Mouse (Mus musculus): ENCODE measurements around the gene Tnks1bp1. TPM values are rescaled to one million over a fixed set of nuclear protein-coding genes. Genes with fewer than 3 reads are reported as not detected.

The Tnks1bp1 gene
- polyA plus RNA-seq, 1 experiment, result 118 TPM

- Histone ChIP-seq H3K4me3 (ENCODE audit: insufficient read depth, low read length) (no peak overlapping the region), H3K27ac (ENCODE audit: insufficient read depth, low read length) (no peak overlapping the region), H3K4me1 (ENCODE audit: control insufficient read depth, insufficient read depth, low read length) (peaks cover 10% of the 10 kb centered on the region; the same call in 1 of the 2 replicates)
- TF ChIP-seq POLR2A (IDR thresholded peaks at IDR 0.05; ENCODE audit: low read depth, low read length) (no peak), CTCF (IDR thresholded peaks at IDR 0.05; ENCODE audit: borderline replicate concordance, insufficient read depth, low read length) (no peak)
Measured at GRCm38 (mm10) chr2:85070086-85070485, 22.3 kb downstream of the Tnks1bp1 start.

GRCm38 (mm10) chr2:85071921-85072320 is 24.1 kb downstream of the Tnks1bp1 start:
- Histone ChIP-seq H3K4me1 (ENCODE audit: control insufficient read depth, insufficient read depth, low read length) (0 out of 2 replicates have a peak, but pooled peaks cover 5% of the 10 kb centered on the region), H3K27ac (ENCODE audit: insufficient read depth, low read length) (no peak overlapping the region), H3K4me3 (ENCODE audit: insufficient read depth, low read length) (no peak overlapping the region)
- no peak for TF ChIP-seq POLR2A (IDR thresholded peaks at IDR 0.05; ENCODE audit: low read depth, low read length)
- no peak for TF ChIP-seq CTCF (IDR thresholded peaks at IDR 0.05; ENCODE audit: borderline replicate concordance, insufficient read depth, low read length)

- Histone ChIP-seq H3K27ac (ENCODE audit: insufficient read depth, low read length) (no peak overlapping the region), H3K4me1 (ENCODE audit: control insufficient read depth, insufficient read depth, low read length) (no peaks in the 10 kb centered on the region), H3K4me3 (ENCODE audit: insufficient read depth, low read length) (no peak overlapping the region)
- TF ChIP-seq POLR2A (IDR thresholded peaks at IDR 0.05; ENCODE audit: low read depth, low read length) (no peak), CTCF (IDR thresholded peaks at IDR 0.05; ENCODE audit: borderline replicate concordance, insufficient read depth, low read length) (no peak)
Measured at GRCm38 (mm10) chr2:85073751-85074150, 25.9 kb downstream of the Tnks1bp1 start.

- Histone ChIP-seq H3K27ac (ENCODE audit: insufficient read depth, low read length) (no peak overlapping the region), H3K4me3 (ENCODE audit: insufficient read depth, low read length) (no peak overlapping the region), H3K4me1 (ENCODE audit: control insufficient read depth, insufficient read depth, low read length) (no peaks in the 10 kb centered on the region)
- no peak for TF ChIP-seq CTCF (IDR thresholded peaks at IDR 0.05; ENCODE audit: borderline replicate concordance, insufficient read depth, low read length)
- TF ChIP-seq POLR2A (IDR thresholded peaks at IDR 0.05; ENCODE audit: low read depth, low read length), result no peak
Measured at GRCm38 (mm10) chr2:85088716-85089646, 41.2 kb downstream of the Tnks1bp1 start.

GRCm38 (mm10) chr2:85091325-85091724 is 43.5 kb downstream of the Tnks1bp1 start:
- Histone ChIP-seq H3K27ac (ENCODE audit: insufficient read depth, low read length) (no peak overlapping the region), H3K4me1 (ENCODE audit: control insufficient read depth, insufficient read depth, low read length) (no peaks in the 10 kb centered on the region), H3K4me3 (ENCODE audit: insufficient read depth, low read length) (no peak overlapping the region)
- TF ChIP-seq CTCF (IDR thresholded peaks at IDR 0.05; ENCODE audit: borderline replicate concordance, insufficient read depth, low read length) (no peak), POLR2A (IDR thresholded peaks at IDR 0.05; ENCODE audit: low read depth, low read length) (no peak)

GRCm38 (mm10) chr2:85093376-85093775 is 45.6 kb downstream of the Tnks1bp1 start:
- peaks cover 1% of the 10 kb centered on the region; the same call in 1 of the 2 replicates for H3K4me1 ChIP-seq (ENCODE audit: control insufficient read depth, insufficient read depth, low read length)
- TF ChIP-seq CTCF (IDR thresholded peaks at IDR 0.05; ENCODE audit: borderline replicate concordance, insufficient read depth, low read length), result no peak
- no peak for TF ChIP-seq POLR2A (IDR thresholded peaks at IDR 0.05; ENCODE audit: low read depth, low read length)
- H3K4me3 ChIP-seq (ENCODE audit: insufficient read depth, low read length), result no peak overlapping the region
- H3K27ac ChIP-seq (ENCODE audit: insufficient read depth, low read length), result no peak overlapping the region

GRCm38 (mm10) chr2:85095906-85096305 is 48.1 kb downstream of the Tnks1bp1 start:
- H3K27ac ChIP-seq (ENCODE audit: insufficient read depth, low read length), result no peak overlapping the region
- TF ChIP-seq POLR2A (IDR thresholded peaks at IDR 0.05; ENCODE audit: low read depth, low read length) (no peak), CTCF (IDR thresholded peaks at IDR 0.05; ENCODE audit: borderline replicate concordance, insufficient read depth, low read length) (no peak)

GRCm38 (mm10) chr2:85098014-85098413 is 50.2 kb downstream of the Tnks1bp1 start:
- Histone ChIP-seq H3K4me3 (ENCODE audit: insufficient read depth, low read length) (no peak overlapping the region), H3K27ac (ENCODE audit: insufficient read depth, low read length) (no peak overlapping the region; the same call in 1 of the 2 replicates), H3K4me1 (ENCODE audit: control insufficient read depth, insufficient read depth, low read length) (peaks cover 5% of the 10 kb centered on the region; the same call in 1 of the 2 replicates)
- no peak for TF ChIP-seq POLR2A (IDR thresholded peaks at IDR 0.05; ENCODE audit: low read depth, low read length)
- no peak for TF ChIP-seq CTCF (IDR thresholded peaks at IDR 0.05; ENCODE audit: borderline replicate concordance, insufficient read depth, low read length)

More at GRCm38 (mm10) chr2:85095906-85096305, 48.1 kb downstream of the Tnks1bp1 start:
- peaks cover 5% of the 10 kb centered on the region; the same call in 1 of the 2 replicates for H3K4me1 ChIP-seq (ENCODE audit: control insufficient read depth, insufficient read depth, low read length)
- H3K4me3 ChIP-seq (ENCODE audit: insufficient read depth, low read length), result no peak overlapping the region

GRCm38 (mm10) chr2:85098824-85099511 is 51.1 kb downstream of the Tnks1bp1 start:
- H3K4me3 ChIP-seq (ENCODE audit: insufficient read depth, low read length), result no peak overlapping the region
- TF ChIP-seq CTCF (IDR thresholded peaks at IDR 0.05; ENCODE audit: borderline replicate concordance, insufficient read depth, low read length), result no peak
- no peak for TF ChIP-seq POLR2A (IDR thresholded peaks at IDR 0.05; ENCODE audit: low read depth, low read length)
- H3K27ac ChIP-seq (ENCODE audit: insufficient read depth, low read length), result peak overlapping the region; percentile 12
- peaks cover 5% of the 10 kb centered on the region; the same call in 1 of the 2 replicates for H3K4me1 ChIP-seq (ENCODE audit: control insufficient read depth, insufficient read depth, low read length)
